Mouse (Mus musculus): ENCODE measurements around the gene Rps3a1. TPM values are rescaled to one million over a fixed set of nuclear protein-coding genes. Genes with fewer than 3 reads are reported as not detected.

Gene Rps3a1
- total RNA-seq (2021), result 100 to 1,000 TPM; 724 to 824 TPM
- long read RNA-seq, experiment 1, transcript Rps3a1-201 (6 exons, 977 nt), result major isoform, 105 of 113 reads
- long read RNA-seq, experiment 1, partial matches to known transcripts, result 6 of 113 reads
- long read RNA-seq, experiment 1, other reads (novel, unspliced or antisense), result 2 of 113 reads
- long read RNA-seq, experiment 2, transcript Rps3a1-201 (6 exons, 977 nt), result major isoform, 447 of 497 reads
- long read RNA-seq, experiment 2, partial matches to known transcripts, result 49 of 497 reads
- long read RNA-seq, experiment 2, other reads (novel, unspliced or antisense), result 1 of 497 reads

- DNase-seq (ENCODE audit: low spot score in 2 of 2), result peak; percentile 100
Observed at GRCm38 (mm10) chr3:86142263-86142933, at the start of gene Rps3a1. Gene Rps3a1 (minus strand): TSS chr3:86142702.

GRCm38 (mm10) chr3:86187736-86188389 is 45.4 kb upstream of the Rps3a1 start:
- DNase-seq (ENCODE audit: low spot score in 2 of 2), result no peak

GRCm38 (mm10) chr3:86184546-86184945 is 42.0 kb upstream of the Rps3a1 start:
- DNase-seq (ENCODE audit: low spot score in 2 of 2), result no peak

GRCm38 (mm10) chr3:86181107-86181506 is 38.6 kb upstream of the Rps3a1 start:
- no peak for DNase-seq (ENCODE audit: low spot score in 2 of 2)

- no peak for DNase-seq (ENCODE audit: low spot score in 2 of 2)
Observed at GRCm38 (mm10) chr3:86179714-86180113, 37.2 kb upstream of the Rps3a1 start.

GRCm38 (mm10) chr3:86168841-86169425 is 26.4 kb upstream of the Rps3a1 start:
- DNase-seq (ENCODE audit: low spot score in 2 of 2), result no peak

- DNase-seq (ENCODE audit: low spot score in 2 of 2), result no peak
Observed at GRCm38 (mm10) chr3:86149521-86149920, 7.0 kb upstream of the Rps3a1 start.

- DNase-seq (ENCODE audit: low spot score in 2 of 2), result no peak
Observed at GRCm38 (mm10) chr3:86149063-86149462, 6.6 kb upstream of the Rps3a1 start.

- no peak for DNase-seq (ENCODE audit: low spot score in 2 of 2)
Observed at GRCm38 (mm10) chr3:86143343-86143742, 841 bp upstream of the Rps3a1 start.

GRCm38 (mm10) chr3:86142934-86143317 is 424 bp upstream of the Rps3a1 start:
- no peak for DNase-seq (ENCODE audit: low spot score in 2 of 2)

- peak; percentile 16 to 23 for DNase-seq (ENCODE audit: low spot score in 2 of 2)
Observed at GRCm38 (mm10) chr3:86141886-86142262, 628 bp downstream of the Rps3a1 start.

GRCm38 (mm10) chr3:86141366-86141765 is 1.1 kb downstream of the Rps3a1 start:
- DNase-seq (ENCODE audit: low spot score in 2 of 2), result no peak

GRCm38 (mm10) chr3:86139660-86140059 is 2.8 kb downstream of the Rps3a1 start:
- no peak for DNase-seq (ENCODE audit: low spot score in 2 of 2)

- DNase-seq (ENCODE audit: low spot score in 2 of 2), result no peak
Observed at GRCm38 (mm10) chr3:86136936-86137574, 5.4 kb downstream of the Rps3a1 start.

GRCm38 (mm10) chr3:86135886-86136563 is 6.5 kb downstream of the Rps3a1 start:
- no peak for DNase-seq (ENCODE audit: low spot score in 2 of 2)

- DNase-seq (ENCODE audit: low spot score in 2 of 2), result no peak
Observed at GRCm38 (mm10) chr3:86134939-86135638, 7.4 kb downstream of the Rps3a1 start.

- DNase-seq (ENCODE audit: low spot score in 2 of 2), result peak; percentile 61 to 73
Observed at GRCm38 (mm10) chr3:86129757-86130156, 12.7 kb downstream of the Rps3a1 start.

GRCm38 (mm10) chr3:86123251-86123746 is 19.2 kb downstream of the Rps3a1 start:
- no peak for DNase-seq (ENCODE audit: low spot score in 2 of 2)

GRCm38 (mm10) chr3:86122156-86122555 is 20.3 kb downstream of the Rps3a1 start:
- DNase-seq (ENCODE audit: low spot score in 2 of 2), result no peak
